Comparison of ENCODE assay signal across 8 mouse cellular contexts in genomic region chr4:148130133-148130532, GRCm38 (mm10). TPM values are rescaled to one million over a fixed set of nuclear protein-coding genes. Genes with fewer than 3 reads are reported as not detected.
A peak's percentile ranks its signal among the peaks of the same experiment; 100 is the strongest.
DNase-seq lines count a peak whose midpoint lies in the region; ATAC-seq and TF ChIP-seq lines count a peak whose summit lies in the region.

TSS of gene Mad2l2 (plus strand) at chr4:148130384.

- no peak for TF ChIP-seq CTCF in kidney, postnatal 0 days (IDR thresholded peaks at IDR 0.05; ENCODE audit: low read depth)
- TF ChIP-seq CTCF in gastrocnemius, adult 2 months (IDR thresholded peaks at IDR 0.05) = no peak
- TF ChIP-seq CTCF in hindbrain, postnatal 0 days (IDR thresholded peaks at IDR 0.05; ENCODE audit: low read depth) = no peak

- peak within 1 kb of the TSS; percentile 69 for H3K9ac ChIP-seq in kidney, postnatal 0 days (ENCODE audit: low read depth, low read length)
- H3K9ac ChIP-seq in hindbrain, postnatal 0 days (replicated peaks; ENCODE audit: low read length) = peak within 1 kb of the TSS; percentile 87

- 0 out of 2 replicates have a peak within 1 kb of the TSS, but pooled peaks have one; percentile 19 for H3K27ac ChIP-seq in kidney, postnatal 0 days
- no peak within 1 kb of the TSS for H3K27ac ChIP-seq in gastrocnemius, adult 2 months
- peak within 1 kb of the TSS; percentile 94 for H3K27ac ChIP-seq in hindbrain, postnatal 0 days

- no peak; the same call in 1 of the 2 replicates for ATAC-seq in kidney, postnatal 0 days (replicated peaks; ENCODE audit: low FRiP score, low read depth)
- no peak for ATAC-seq in activated CD4-positive, CD25-positive, alpha-beta regulatory T cell, adult 4 months
- ATAC-seq in hindbrain, postnatal 0 days = peak; percentile 6
- ATAC-seq in megakaryocyte-erythroid progenitor cell, adult 5-6 weeks (replicated peaks; ENCODE audit: low FRiP score, low TSS enrichment, poor library complexity, severe bottlenecking) = no peak

- DNase-seq in kidney, postnatal 0 days (ENCODE audit: low spot score) = no peak
- DNase-seq in kidney, postnatal 10 days = no peak
- no peak for DNase-seq in gastrocnemius, adult 2 months
- peak; percentile 54 for DNase-seq in hindbrain, postnatal 0 days (ENCODE audit: low spot score)
- DNase-seq in cerebellum, postnatal 36 days = no peak
- DNase-seq in right cerebral cortex, postnatal 10 days (ENCODE audit: low spot score in 2 of 2) = no peak

- H3K27me3 ChIP-seq in kidney, postnatal 0 days (ENCODE audit: insufficient read depth, low read length) = peaks cover 20% of the 10 kb centered on the region
- H3K27me3 ChIP-seq in hindbrain, postnatal 0 days (ENCODE audit: insufficient read depth, low read length) = no peaks in the 10 kb centered on the region

- peak within 1 kb of the TSS; percentile 60 for H3K4me3 ChIP-seq in kidney, postnatal 0 days (replicated peaks; ENCODE audit: low read depth, low read length)
- peak within 1 kb of the TSS; percentile 64 for H3K4me3 ChIP-seq in gastrocnemius, adult 2 months
- peak within 1 kb of the TSS; percentile 78 for H3K4me3 ChIP-seq in hindbrain, postnatal 0 days (ENCODE audit: low read length)

- no peaks in the 10 kb centered on the region for H3K36me3 ChIP-seq in kidney, postnatal 0 days (ENCODE audit: insufficient read depth, low read length)
- no peaks in the 10 kb centered on the region for H3K36me3 ChIP-seq in hindbrain, postnatal 0 days (ENCODE audit: insufficient read depth, low read length)

- WGBS in kidney, postnatal 0 days = 1% methylated on average over 17 of the region's 18 CpGs
- WGBS in hindbrain, postnatal 0 days = 1% methylated on average over 18 of the region's 18 CpGs

- intact Hi-C loops in gastrocnemius, adult 2 months (cut with DNase I) = no loop called here

- peak within 1 kb of the TSS; percentile 99 for H3K4me2 ChIP-seq in kidney, postnatal 0 days (ENCODE audit: low read length)
- peak within 1 kb of the TSS; percentile 93 for H3K4me2 ChIP-seq in hindbrain, postnatal 0 days (ENCODE audit: low read depth, low read length)

- H3K9me3 ChIP-seq in kidney, postnatal 0 days (replicated peaks; ENCODE audit: low read length) = no peaks in the 10 kb centered on the region
- H3K9me3 ChIP-seq in hindbrain, postnatal 0 days (ENCODE audit: low read length) = no peaks in the 10 kb centered on the region

- 0 out of 2 replicates have a peak, but pooled peaks cover 9% of the 10 kb centered on the region for H3K4me1 ChIP-seq in kidney, postnatal 0 days (replicated peaks; ENCODE audit: insufficient read depth, low read length)
- peaks cover 17% of the 10 kb centered on the region; the same call in 1 of the 2 replicates for H3K4me1 ChIP-seq in hindbrain, postnatal 0 days (ENCODE audit: insufficient read depth, low read length)

RNA-seq across cellular contexts. Expression of gene Mad2l2, which starts in this region (rescaled TPM):
- polyA plus RNA-seq in kidney, postnatal 0 days (2015; fragmentation: Nextera tagmentation; extraction: Ambion mirVana) = 73.1 and 77.2 TPM in 2 replicates
- polyA plus RNA-seq in activated CD4-positive, CD25-positive, alpha-beta regulatory T cell, adult 4 months (2017; shearing (Covaris generic)) = 10 to 100 TPM; 39.2 to 48.2 TPM
- 10 to 100 TPM; 10.3 to 18.0 TPM for total RNA-seq in gastrocnemius, adult 2 months (2021)
- total RNA-seq in hindbrain, postnatal 0 days (2014; rRNA removed) = 39.9 and 56.5 TPM in 2 replicates
- 99.7 and 102 TPM in 2 replicates for polyA plus RNA-seq in hindbrain, postnatal 0 days (2015; fragmentation: Nextera tagmentation; extraction: Ambion mirVana)
- 25.1 and 28.9 TPM in 2 replicates for total RNA-seq in megakaryocyte-erythroid progenitor cell, adult 5-6 weeks (2014; fragmentation: Nextera tagmentation)
- 5.8 and 10.9 TPM in 2 replicates for total RNA-seq in megakaryocyte-erythroid progenitor cell, adult 5-6 weeks (2017)
